Mouse (Mus musculus): Measurements from ENCODE around the gene Tbx6.

GRCm38 (mm10) chr7:126823940-126824339 is 42.7 kb downstream of the Tbx6 start:
- no peak for TF ChIP-seq CTCF (IDR thresholded peaks at IDR 0.05; ENCODE audit: control insufficient read depth, insufficient read depth, low read length)
- no peak for TF ChIP-seq POLR2A (IDR thresholded peaks at IDR 0.05; ENCODE audit: borderline replicate concordance, control insufficient read depth, low read depth, low read length)

Measured in bone marrow, adult 2 months (tissue).